Mouse (Mus musculus) limb, embryonic 10.5 days (tissue): Measurements from ENCODE around the gene Ank2. TPM values are rescaled to one million over a fixed set of nuclear protein-coding genes. Genes with fewer than 3 reads are reported as not detected.

ENCODE experiments used
- DNase-seq: peaks from one replicate; pipeline ENCODE4 v3.0.0-alpha.2; 2017; ENCODE audit warnings: low spot score
- H3K27ac ChIP-seq: fragments of 300-500 bp; sonication (generic); 2 replicates; pipeline ENCODE4 v1.5.1; 2016; ENCODE audit warnings: mild to moderate bottlenecking
- H3K27me3 ChIP-seq: fragments of 300-500 bp; sonication (generic); 2 replicates; pipeline ENCODE4 v1.6.1; 2016; ENCODE audit warnings: low read depth, mild to moderate bottlenecking; ENCODE audit not compliant: poor library complexity, severe bottlenecking
- H3K36me3 ChIP-seq: fragments of 300-500 bp; sonication (generic); 2 replicates; pipeline ENCODE4 v1.6.1; 2016; ENCODE audit warnings: mild to moderate bottlenecking, moderate library complexity
- H3K4me1 ChIP-seq: fragments of 300-500 bp; sonication (generic); 2 replicates; pipeline ENCODE4 v1.6.1; 2016
- H3K4me3 ChIP-seq: fragments of 300-500 bp; sonication (generic); 2 replicates; pipeline ENCODE4 v1.5.1; 2016; ENCODE audit warnings: mild to moderate bottlenecking, moderate library complexity
- H3K9me3 ChIP-seq: fragments of 300-500 bp; sonication (generic); replicated peaks from 2 replicates; pipeline ENCODE4 v1.6.1; 2016; ENCODE audit warnings: mild to moderate bottlenecking
- whole genome bisulfite sequencing: fragments of 180-500 bp; shearing (Covaris S2); methylation state at CpG from one replicate; pipeline ENCODE4 v1.1.7; 2016; 5-methylcytosine and 5-hydroxymethylcytosine counted together
- microRNA counts: library from miRNA; unstranded; fragments of <30 nt; microRNA quantifications from one replicate; lab custom pipeline; 2017
- microRNA-seq: library from miRNA; unstranded; fragments of <30 nt; microRNA quantifications from one replicate; pipeline ENCODE4, GENCODE M21; 2017
- polyA plus RNA-seq: library from polyadenylated mRNA; unstranded; fragments of >200 nt; fragmentation: Nextera tagmentation; extraction: Ambion mirVana; gene quantifications from 2 replicates; pipeline ENCODE4 v1.2.1, GENCODE M21; 2016

Ank2 gene
- polyA plus RNA-seq, 1 experiment from 2014 or later, result 15.3 TPM

- no peak overlapping the region for H3K4me3 ChIP-seq
- H3K27me3 ChIP-seq, result no peaks in the 10 kb centered on the region
- no peak overlapping the region for H3K27ac ChIP-seq
- WGBS, result 40% methylated on average over 1 of the region's 1 CpGs
- no peaks in the 10 kb centered on the region for H3K4me1 ChIP-seq
- no peaks in the 10 kb centered on the region for H3K9me3 ChIP-seq
- H3K36me3 ChIP-seq, result no peaks in the 10 kb centered on the region
- DNase-seq, result no peak
Measured at GRCm38 (mm10) chr3:126878233-126878632, 620.9 kb downstream of the Ank2 start.

MicroRNAs encoded within 50 kb of the gene (microRNA counts, 519-probe panel; counts per million panel counts)
- microRNA mmu-miR-302a (lab: Ali Mortazavi, UCI), result 3,314 counts per million, percentile 76 among the panel's probes with 10 or more counts
- 684 counts per million, percentile 72 among the panel's probes with 10 or more counts for microRNA mmu-miR-302b (lab: Ali Mortazavi, UCI)
- 684 counts per million, percentile 72 among the panel's probes with 10 or more counts for microRNA mmu-miR-302c (lab: Ali Mortazavi, UCI)
- microRNA mmu-miR-302d (lab: Ali Mortazavi, UCI), result 5,006 counts per million, percentile 87 among the panel's probes with 10 or more counts
- microRNA mmu-miR-367 (lab: Ali Mortazavi, UCI), result 3,650 counts per million, percentile 77 among the panel's probes with 10 or more counts

Small RNAs within 50 kb of the gene (microRNA-seq; reads per million reads assigned to microRNA genes)
- gene Gm44494 (not detected), gene Mir302a (2,401 reads per million, percentile 85 among the genes with 10 or more reads in this experiment), gene Mir302b (1,734 reads per million, percentile 82 among the genes with 10 or more reads in this experiment), gene Mir302c (310 reads per million, percentile 62 among the genes with 10 or more reads in this experiment), gene Mir302d (1,751 reads per million, percentile 82 among the genes with 10 or more reads in this experiment), gene Mir367 (not detected)

Other genes starting within 250 kb of the Ank2 start
- gene Larp7, start 54.0 kb upstream of the Ank2 start, polyA plus RNA-seq, result 62.7 and 69.4 TPM in 2 replicates
- gene Zgrf1, start 54.1 kb upstream of the Ank2 start, polyA plus RNA-seq, result 18.9 and 21.0 TPM in 2 replicates
- 0.13 TPM in 1 of 2 replicates, not detected in the other for gene Neurog2, start 133.8 kb upstream of the Ank2 start, polyA plus RNA-seq